Mouse (Mus musculus) heart, postnatal 0 days (tissue): ENCODE data around the gene Sipa1l3. TPM values are rescaled to one million over a fixed set of nuclear protein-coding genes. Genes with fewer than 3 reads are reported as not detected.

Experiments used
- ATAC-seq: fragments of 200-750 bp; cut with Nextera tagmentation; 2 replicates; pipeline ENCODE4 v1.8.0; 2017; ENCODE audit warnings: low read depth, moderate number of reproducible peaks, moderate library complexity; ENCODE audit not compliant: insufficient read depth
- DNase-seq: peaks from one replicate; pipeline ENCODE4 v3.0.0-alpha.2; 2016; ENCODE audit warnings: low spot score
- H3K27ac ChIP-seq: fragments of 300-500 bp; sonication (generic); 2 replicates; pipeline ENCODE4 v1.5.1; 2014; ENCODE audit warnings: low read depth, mild to moderate bottlenecking
- H3K27me3 ChIP-seq: fragments of 300-500 bp; sonication (generic); 2 replicates; pipeline ENCODE4 v1.6.1; 2014; ENCODE audit warnings: low read length, mixed read lengths; ENCODE audit not compliant: control insufficient read depth, insufficient read depth
- H3K36me3 ChIP-seq: fragments of 300-500 bp; sonication (generic); replicated peaks from 2 replicates; pipeline ENCODE4 v1.6.1; 2014; ENCODE audit warnings: low read length, mixed read lengths; ENCODE audit not compliant: control insufficient read depth, insufficient read depth
- H3K4me1 ChIP-seq: fragments of 300-500 bp; sonication (generic); 2 replicates; pipeline ENCODE4 v1.6.1; 2014; ENCODE audit warnings: antibody characterized with exemption; ENCODE audit not compliant: control insufficient read depth, insufficient read depth
- H3K4me2 ChIP-seq: fragments of 300-500 bp; sonication (generic); 2 replicates; pipeline ENCODE4 v1.6.1; 2014; ENCODE audit warnings: low read depth, mild to moderate bottlenecking, low read length, moderate library complexity
- H3K4me3 ChIP-seq: fragments of 300-500 bp; sonication (generic); 2 replicates; pipeline ENCODE4 v1.5.1; 2014; ENCODE audit warnings: low read depth, low read length
- H3K9ac ChIP-seq: fragments of 300-500 bp; sonication (generic); replicated peaks from 2 replicates; pipeline ENCODE4 v1.6.1; 2014; ENCODE audit warnings: low read depth, low read length, mixed read lengths
- H3K9me3 ChIP-seq: fragments of 300-500 bp; sonication (generic); replicated peaks from 2 replicates; pipeline ENCODE4 v1.6.1; 2016; ENCODE audit warnings: low read length; ENCODE audit not compliant: control insufficient read depth
- CTCF ChIP-seq: IDR thresholded peaks from 2 replicates; pipeline ENCODE4 v1.5.1; 2016; ENCODE audit warnings: antibody characterized with exemption, control low read depth, low read depth
- EP300 ChIP-seq: IDR thresholded peaks from 2 replicates; pipeline ENCODE4 v1.6.1; 2016; ENCODE audit warnings: antibody characterized with exemption, low read depth
- WGBS: fragments of 180-500 bp; shearing (Covaris S2); extraction: QIAGEN DNeasy Blood & Tissue Kit; methylation state at CpG from one replicate; pipeline ENCODE4 v1.1.7; 2014; 5-methylcytosine and 5-hydroxymethylcytosine counted together
- polyA plus RNA-seq: library from polyadenylated mRNA; unstranded; fragments of >200 nt; fragmentation: Nextera tagmentation; extraction: Ambion mirVana; gene quantifications from 2 replicates; pipeline ENCODE4 v1.2.1, GENCODE M21; 2015
- total RNA-seq: library from RNA; depleted of rRNA; stranded (reverse); fragments of >200 nt; gene quantifications from 2 replicates; pipeline ENCODE4 v1.2.3, GENCODE M21; 2014; ENCODE audit warnings: low replicate concordance

Gene Sipa1l3
- total and polyA plus RNA-seq, 2 experiments from 2014 or later, result 1.7 to 16.2 TPM

- Histone ChIP-seq H3K4me3 (no peak overlapping the region), H3K9me3 (no peaks in the 10 kb centered on the region), H3K9ac (no peak overlapping the region), H3K36me3 (no peaks in the 10 kb centered on the region), H3K4me2 (no peak overlapping the region), H3K4me1 (no peaks in the 10 kb centered on the region), H3K27me3 (peaks cover 75% of the 10 kb centered on the region), H3K27ac (no peak overlapping the region)
- 77% methylated on average over 4 of the region's 4 CpGs for WGBS
- TF ChIP-seq EP300, result no peak
- no peak for TF ChIP-seq CTCF
- no peak for ATAC-seq
- no peak for DNase-seq
Observed at GRCm38 (mm10) chr7:29480183-29480582, 38.3 kb downstream of the Sipa1l3 start.

DNA sequence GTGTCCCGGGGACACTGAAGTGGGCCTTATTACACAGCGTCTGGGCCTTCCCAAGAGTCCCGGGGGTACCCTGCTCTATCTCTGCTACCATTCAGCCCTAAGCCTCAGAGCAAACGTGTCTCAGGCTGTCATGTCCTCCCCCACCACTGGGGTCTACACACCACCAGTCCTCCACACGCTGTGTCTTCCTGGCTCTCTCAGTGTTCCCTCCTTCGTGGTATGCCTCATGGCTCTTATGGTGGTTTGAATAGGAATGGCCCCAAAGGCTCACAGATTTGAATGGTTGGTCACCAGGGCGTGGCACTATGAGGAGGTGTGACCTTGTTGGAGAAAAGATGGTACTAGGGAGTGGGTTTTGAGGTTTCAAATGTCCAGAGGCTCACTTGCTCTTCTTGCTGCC, 43.4 kb downstream of the Sipa1l3 start:
- ATAC-seq, result no peak
- 75% methylated on average over 7 of the region's 7 CpGs for WGBS
- TF ChIP-seq EP300 (no peak), CTCF (no peak)
- no peaks in the 10 kb centered on the region for H3K9me3 ChIP-seq
- H3K4me1 ChIP-seq, result no peaks in the 10 kb centered on the region
- no peak overlapping the region for H3K4me2 ChIP-seq
- DNase-seq, result no peak
- H3K36me3 ChIP-seq, result no peaks in the 10 kb centered on the region
- peaks cover 97% of the 10 kb centered on the region for H3K27me3 ChIP-seq
- H3K27ac ChIP-seq, result no peak overlapping the region
- H3K4me3 ChIP-seq, result no peak overlapping the region
- no peak overlapping the region for H3K9ac ChIP-seq

- no peak overlapping the region for H3K4me3 ChIP-seq
- H3K4me1 ChIP-seq, result no peaks in the 10 kb centered on the region
- H3K27ac ChIP-seq, result no peak overlapping the region
- ATAC-seq, result no peak
- peaks cover 99% of the 10 kb centered on the region for H3K27me3 ChIP-seq
- H3K9me3 ChIP-seq, result no peaks in the 10 kb centered on the region
- H3K9ac ChIP-seq, result no peak overlapping the region
- no peak for DNase-seq
- no peaks in the 10 kb centered on the region for H3K36me3 ChIP-seq
- H3K4me2 ChIP-seq, result no peak overlapping the region
- WGBS, result 59% methylated on average over 7 of the region's 7 CpGs
- no peak for TF ChIP-seq CTCF
- TF ChIP-seq EP300, result no peak
Observed at GRCm38 (mm10) chr7:29471309-29471708, 47.1 kb downstream of the Sipa1l3 start.

- no peak for ATAC-seq
- Histone ChIP-seq H3K27me3 (peaks cover 99% of the 10 kb centered on the region), H3K9ac (no peak overlapping the region), H3K4me2 (no peak overlapping the region), H3K36me3 (no peaks in the 10 kb centered on the region), H3K27ac (no peak overlapping the region), H3K4me1 (no peaks in the 10 kb centered on the region), H3K4me3 (no peak overlapping the region), H3K9me3 (no peaks in the 10 kb centered on the region)
- 63% methylated on average over 7 of the region's 7 CpGs for WGBS
- TF ChIP-seq CTCF (no peak), EP300 (no peak)
- DNase-seq, result no peak
Observed at GRCm38 (mm10) chr7:29469602-29470344, 48.7 kb downstream of the Sipa1l3 start.

GRCm38 (mm10) chr7:29468593-29468992, 49.8 kb downstream of the Sipa1l3 start:
- no peak for DNase-seq
- Histone ChIP-seq H3K36me3 (no peaks in the 10 kb centered on the region), H3K4me1 (no peaks in the 10 kb centered on the region), H3K27me3 (peaks cover 99% of the 10 kb centered on the region), H3K27ac (no peak overlapping the region), H3K9me3 (no peaks in the 10 kb centered on the region), H3K9ac (no peak overlapping the region), H3K4me3 (no peak overlapping the region), H3K4me2 (no peak overlapping the region)
- TF ChIP-seq CTCF (no peak), EP300 (no peak)
- ATAC-seq, result no peak
- 76% methylated on average over 5 of the region's 5 CpGs for WGBS

DNA sequence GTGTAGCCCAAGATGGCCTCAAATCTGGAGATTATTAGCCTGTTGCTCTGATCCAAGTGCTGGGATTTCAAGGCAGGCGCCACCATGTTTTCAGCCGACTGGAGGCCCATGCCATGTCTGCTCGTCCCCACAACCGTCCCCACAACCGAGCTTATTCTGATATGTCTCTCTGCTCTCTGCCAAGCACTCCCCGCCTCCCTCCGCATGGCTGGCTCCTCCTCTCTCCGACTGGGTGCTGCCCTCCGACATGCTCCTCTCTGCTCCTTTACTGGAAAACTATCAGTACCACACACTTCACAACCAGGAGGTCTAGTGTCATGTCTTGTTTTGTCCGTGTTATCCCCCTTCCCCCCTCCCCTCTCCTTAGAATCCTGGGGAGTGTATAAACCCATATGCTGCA, 51.9 kb downstream of the Sipa1l3 start:
- 0 out of 2 replicates have a peak, but pooled peaks cover 3% of the 10 kb centered on the region for H3K4me1 ChIP-seq
- TF ChIP-seq CTCF, result no peak
- TF ChIP-seq EP300, result no peak
- H3K27ac ChIP-seq, result no peak overlapping the region
- no peak overlapping the region for H3K9ac ChIP-seq
- no peaks in the 10 kb centered on the region for H3K9me3 ChIP-seq
- 62% methylated on average over 10 of the region's 10 CpGs for WGBS
- H3K4me2 ChIP-seq, result no peak overlapping the region
- no peaks in the 10 kb centered on the region for H3K36me3 ChIP-seq
- no peak for ATAC-seq
- DNase-seq, result no peak
- H3K27me3 ChIP-seq, result peaks cover 98% of the 10 kb centered on the region
- no peak overlapping the region for H3K4me3 ChIP-seq
